Mouse (Mus musculus) hindbrain, embryonic 10.5 days (tissue): ENCODE measurements around the gene Sox10. TPM values are rescaled to one million over a fixed set of nuclear protein-coding genes. Genes with fewer than 3 reads are reported as not detected.

Experiments used
- DNase-seq: peaks from one replicate; pipeline ENCODE4 v3.0.0-alpha.2; 2017; ENCODE audit warnings: low spot score
- H3K27ac ChIP-seq: fragments of 300-500 bp; sonication (generic); 2 replicates; pipeline ENCODE4 v1.5.1; 2016; ENCODE audit warnings: mild to moderate bottlenecking, moderate library complexity
- H3K27me3 ChIP-seq: fragments of 300-500 bp; sonication (generic); 2 replicates; pipeline ENCODE4 v1.6.1; 2016; ENCODE audit warnings: mild to moderate bottlenecking; ENCODE audit not compliant: poor library complexity, insufficient read depth, severe bottlenecking
- H3K36me3 ChIP-seq: fragments of 300-500 bp; sonication (generic); 2 replicates; pipeline ENCODE4 v1.6.1; 2016; ENCODE audit warnings: mild to moderate bottlenecking, moderate library complexity
- H3K4me1 ChIP-seq: fragments of 300-500 bp; sonication (generic); replicated peaks from 2 replicates; pipeline ENCODE4 v1.6.1; 2016; ENCODE audit warnings: mild to moderate bottlenecking
- H3K4me3 ChIP-seq: fragments of 300-500 bp; sonication (generic); 2 replicates; pipeline ENCODE4 v1.5.1; 2016; ENCODE audit warnings: mild to moderate bottlenecking, moderate library complexity
- H3K9me3 ChIP-seq: fragments of 300-500 bp; sonication (generic); 2 replicates; pipeline ENCODE4 v1.6.1; 2016; ENCODE audit warnings: mild to moderate bottlenecking, moderate library complexity
- WGBS: fragments of 180-500 bp; shearing (Covaris S2); methylation state at CpG from one replicate; pipeline ENCODE4 v1.1.7; 2016; 5-methylcytosine and 5-hydroxymethylcytosine counted together
- polyA plus RNA-seq: library from polyadenylated mRNA; unstranded; fragments of >200 nt; fragmentation: Nextera tagmentation; extraction: Ambion mirVana; gene quantifications from 2 replicates; pipeline ENCODE4 v1.2.1, GENCODE M21; 2016

The Sox10 gene
- polyA plus RNA-seq, 1 experiment from 2014 or later = 9.2 TPM

GRCm38 (mm10) chr15:79148533-79148932 is 16.5 kb downstream of the Sox10 start:
- no peak overlapping the region for H3K27ac ChIP-seq

GRCm38 (mm10) chr15:79145522-79145921 is 19.5 kb downstream of the Sox10 start:
- H3K27ac ChIP-seq = no peak overlapping the region
- peaks cover 71% of the 10 kb centered on the region for H3K36me3 ChIP-seq
- no peaks in the 10 kb centered on the region for H3K27me3 ChIP-seq
- 90% methylated on average over 7 of the region's 7 CpGs for WGBS
- no peak for DNase-seq
- H3K4me1 ChIP-seq = peaks cover 20% of the 10 kb centered on the region
- H3K4me3 ChIP-seq = no peak overlapping the region
- H3K9me3 ChIP-seq = no peaks in the 10 kb centered on the region

More at GRCm38 (mm10) chr15:79148533-79148932, 16.5 kb downstream of the Sox10 start:
- DNase-seq = peak; percentile 87
- no peaks in the 10 kb centered on the region for H3K27me3 ChIP-seq
- WGBS = 53% methylated on average over 7 of the region's 7 CpGs
- no peaks in the 10 kb centered on the region for H3K9me3 ChIP-seq
- H3K36me3 ChIP-seq = peaks cover 97% of the 10 kb centered on the region
- H3K4me1 ChIP-seq = peaks cover 25% of the 10 kb centered on the region
- no peak overlapping the region for H3K4me3 ChIP-seq

GRCm38 (mm10) chr15:79144021-79144420 is 21.0 kb downstream of the Sox10 start:
- Histone ChIP-seq H3K27me3 (0 out of 2 replicates have a peak, but pooled peaks cover 4% of the 10 kb centered on the region), H3K36me3 (peaks cover 59% of the 10 kb centered on the region), H3K4me1 (peaks cover 23% of the 10 kb centered on the region), H3K9me3 (no peaks in the 10 kb centered on the region), H3K4me3 (no peak overlapping the region), H3K27ac (no peak overlapping the region)
- WGBS = 91% methylated on average over 8 of the region's 8 CpGs
- no peak for DNase-seq

- H3K9me3 ChIP-seq = no peaks in the 10 kb centered on the region
- peaks cover 52% of the 10 kb centered on the region for H3K36me3 ChIP-seq
- H3K4me1 ChIP-seq = peaks cover 23% of the 10 kb centered on the region
- no peak overlapping the region for H3K27ac ChIP-seq
- H3K4me3 ChIP-seq = no peak overlapping the region
- H3K27me3 ChIP-seq = 0 out of 2 replicates have a peak, but pooled peaks cover 4% of the 10 kb centered on the region
- no peak for DNase-seq
- WGBS = 91% methylated on average over 12 of the region's 12 CpGs
Measured at GRCm38 (mm10) chr15:79143316-79143715, 21.7 kb downstream of the Sox10 start.

GRCm38 (mm10) chr15:79141566-79141917 is 23.5 kb downstream of the Sox10 start:
- WGBS = 2% methylated on average over 7 of the region's 7 CpGs
- Histone ChIP-seq H3K4me1 (peaks cover 23% of the 10 kb centered on the region), H3K27me3 (0 out of 2 replicates have a peak, but pooled peaks cover 4% of the 10 kb centered on the region), H3K36me3 (peaks cover 34% of the 10 kb centered on the region), H3K9me3 (no peaks in the 10 kb centered on the region), H3K27ac (peak overlapping the region; percentile 89), H3K4me3 (peak overlapping the region; percentile 71)
- no peak for DNase-seq

- Histone ChIP-seq H3K4me3 (peak within 1 kb of the TSS; percentile 71), H3K4me1 (peaks cover 26% of the 10 kb centered on the region), H3K27ac (peak within 1 kb of the TSS; percentile 89), H3K36me3 (peaks cover 29% of the 10 kb centered on the region), H3K27me3 (0 out of 2 replicates have a peak, but pooled peaks cover 4% of the 10 kb centered on the region), H3K9me3 (no peaks in the 10 kb centered on the region)
- under 1% methylated on average over 57 of the region's 57 CpGs for WGBS
- peak; percentile 96 for DNase-seq
Measured at GRCm38 (mm10) chr15:79140866-79141565, 24.0 kb downstream of the Sox10 start, which contains the start of the genes Polr2f and 1700088E04Rik. Gene Polr2f (plus strand): TSS chr15:79141009. Gene 1700088E04Rik (minus strand): TSS chr15:79141253.

- 61% methylated on average over 10 of the region's 10 CpGs for WGBS
- DNase-seq = no peak
- H3K36me3 ChIP-seq = peaks cover 15% of the 10 kb centered on the region
- H3K4me3 ChIP-seq = no peak overlapping the region
- H3K27ac ChIP-seq = no peak overlapping the region
- H3K9me3 ChIP-seq = no peaks in the 10 kb centered on the region
- 0 out of 2 replicates have a peak, but pooled peaks cover 4% of the 10 kb centered on the region for H3K27me3 ChIP-seq
- H3K4me1 ChIP-seq = peaks cover 30% of the 10 kb centered on the region
Measured at GRCm38 (mm10) chr15:79139640-79140039, 25.4 kb downstream of the Sox10 start.

- H3K4me3 ChIP-seq = no peak overlapping the region
- 0 out of 2 replicates have a peak, but pooled peaks cover 4% of the 10 kb centered on the region for H3K27me3 ChIP-seq
- DNase-seq = no peak
- no peaks in the 10 kb centered on the region for H3K9me3 ChIP-seq
- WGBS = 75% methylated on average over 11 of the region's 11 CpGs
- peaks cover 34% of the 10 kb centered on the region for H3K36me3 ChIP-seq
- peaks cover 14% of the 10 kb centered on the region for H3K4me1 ChIP-seq
- no peak overlapping the region for H3K27ac ChIP-seq
Measured at GRCm38 (mm10) chr15:79135783-79136575, 29.1 kb downstream of the Sox10 start.

GRCm38 (mm10) chr15:79135332-79135731 is 29.7 kb downstream of the Sox10 start:
- Histone ChIP-seq H3K4me3 (no peak overlapping the region), H3K9me3 (no peaks in the 10 kb centered on the region), H3K4me1 (peaks cover 9% of the 10 kb centered on the region), H3K36me3 (peaks cover 41% of the 10 kb centered on the region), H3K27me3 (0 out of 2 replicates have a peak, but pooled peaks cover 4% of the 10 kb centered on the region), H3K27ac (no peak overlapping the region)
- no peak for DNase-seq
- 80% methylated on average over 9 of the region's 9 CpGs for WGBS

GRCm38 (mm10) chr15:79134496-79135270 is 30.4 kb downstream of the Sox10 start:
- 86% methylated on average over 9 of the region's 9 CpGs for WGBS
- H3K4me1 ChIP-seq = peaks cover 7% of the 10 kb centered on the region; the same call in 1 of the 2 replicates
- no peak overlapping the region for H3K4me3 ChIP-seq
- H3K27ac ChIP-seq = no peak overlapping the region
- no peaks in the 10 kb centered on the region for H3K27me3 ChIP-seq
- no peaks in the 10 kb centered on the region for H3K9me3 ChIP-seq
- H3K36me3 ChIP-seq = peaks cover 47% of the 10 kb centered on the region
- DNase-seq = no peak

GRCm38 (mm10) chr15:79133191-79133661 is 31.8 kb downstream of the Sox10 start:
- Histone ChIP-seq H3K4me3 (no peak overlapping the region), H3K36me3 (peaks cover 58% of the 10 kb centered on the region), H3K9me3 (peaks cover 1% of the 10 kb centered on the region; the same call in 1 of the 2 replicates), H3K27me3 (no peaks in the 10 kb centered on the region), H3K27ac (no peak overlapping the region), H3K4me1 (peaks cover 7% of the 10 kb centered on the region; the same call in 1 of the 2 replicates)
- DNase-seq = no peak
- 88% methylated on average over 6 of the region's 6 CpGs for whole genome bisulfite sequencing

GRCm38 (mm10) chr15:79131442-79131841 is 33.6 kb downstream of the Sox10 start:
- Histone ChIP-seq H3K4me3 (no peak overlapping the region), H3K36me3 (peaks cover 75% of the 10 kb centered on the region), H3K27me3 (no peaks in the 10 kb centered on the region), H3K4me1 (peaks cover 7% of the 10 kb centered on the region; the same call in 1 of the 2 replicates), H3K27ac (no peak overlapping the region; the same call in 1 of the 2 replicates), H3K9me3 (peaks cover 6% of the 10 kb centered on the region; the same call in 1 of the 2 replicates)
- DNase-seq = no peak
- WGBS = 75% methylated on average over 7 of the region's 7 CpGs
